Mouse (Mus musculus) adrenal gland, postnatal 4 days (tissue): Measurements from ENCODE around the gene Rnls. TPM values are rescaled to one million over a fixed set of nuclear protein-coding genes. Genes with fewer than 3 reads are reported as not detected.

Experiments used
- DNase-seq, 2 experiments: peaks; one replicate each; pipeline ENCODE4 v3.0.0; 2021 to 2022; ENCODE audit warnings: low spot score in 2 of 2, mixed read lengths in 2 of 2
- microRNA-seq: library from miRNA; unstranded; fragments of <30 nt; microRNA quantifications from one replicate; pipeline ENCODE4 v1.2.0, GENCODE M21; 2021
- total RNA-seq, 2 experiments: library from RNA; stranded (reverse); gene quantifications; 2 replicates each; pipeline ENCODE4 v1.2.3; 2021

Gene Rnls
- total RNA-seq, 2 experiments from 2014 or later, result 4.3 to 4.6 TPM

GRCm38 (mm10) chr19:33109941-33110371 lies 282.1 kb downstream of the Rnls start:
- DNase-seq, result no peak

GRCm38 (mm10) chr19:33109141-33109540 lies 283.0 kb downstream of the Rnls start:
- DNase-seq, result no peak

GRCm38 (mm10) chr19:33103851-33104250 lies 288.2 kb downstream of the Rnls start:
- DNase-seq, result no peak

- DNase-seq, result no peak
Measured at GRCm38 (mm10) chr19:33102783-33103139, 289.3 kb downstream of the Rnls start.

GRCm38 (mm10) chr19:33102008-33102782 lies 289.9 kb downstream of the Rnls start:
- DNase-seq, result no peak

GRCm38 (mm10) chr19:33101093-33102007 lies 290.7 kb downstream of the Rnls start:
- DNase-seq, result no peak

GRCm38 (mm10) chr19:33100598-33100997 lies 291.5 kb downstream of the Rnls start:
- no peak for DNase-seq

- DNase-seq, result no peak
Measured at GRCm38 (mm10) chr19:33100031-33100430, 292.1 kb downstream of the Rnls start.

- DNase-seq, result no peak
Measured at GRCm38 (mm10) chr19:33099201-33099788, 292.8 kb downstream of the Rnls start.

GRCm38 (mm10) chr19:33097691-33098090 lies 294.4 kb downstream of the Rnls start:
- DNase-seq, result no peak

GRCm38 (mm10) chr19:33096581-33096980 lies 295.5 kb downstream of the Rnls start:
- no peak for DNase-seq

- no peak for DNase-seq
Measured at GRCm38 (mm10) chr19:33092575-33092974, 299.5 kb downstream of the Rnls start.

GRCm38 (mm10) chr19:33091324-33091723 lies 300.8 kb downstream of the Rnls start:
- DNase-seq, result no peak

GRCm38 (mm10) chr19:33088868-33089267 lies 303.2 kb downstream of the Rnls start:
- no peak for DNase-seq

- DNase-seq, result no peak
Measured at GRCm38 (mm10) chr19:33087961-33088360, 304.1 kb downstream of the Rnls start.

Small RNA genes within 50 kb of the gene (microRNA-seq; reads per million reads assigned to microRNA genes)
- 1.3 reads per million for gene Mir3970

Other genes starting within 250 kb of the Rnls start
- gene Lipo4, start 125.5 kb upstream of the Rnls start, total RNA-seq, result under 1 TPM; 0.11 to 0.25 TPM
- not detected for gene Gm8978, start 233.0 kb upstream of the Rnls start, total RNA-seq